Mouse (Mus musculus): Measurements from ENCODE around the gene Gm20918. TPM values are rescaled to one million over a fixed set of nuclear protein-coding genes. Genes with fewer than 3 reads are reported as not detected.
"Not testable (repeated sequence)": the region's sequence is repeated elsewhere in the genome, so short reads cannot be mapped to it uniquely, and the experiment has no call there.

Gm20918 gene
- total RNA-seq (2015) (not detected in 2 replicates), total RNA-seq (2017) (not detected in 2 replicates)

GRCm38 (mm10) chrY:5043637-5044036 lies at the start of gene Gm20918:
TSS of gene Gm20918 (plus strand) at chrY:5043937.
- ATAC-seq (ENCODE audit: poor library complexity, severe bottlenecking) = not testable (repeated sequence)

Other genes with a start within 250 kb of the Gm20918 start
- gene Gm21820, start 205.5 kb downstream of the Gm20918 start, total RNA-seq (2015) = not detected in 2 replicates
- gene Gm21820, start 205.5 kb downstream of the Gm20918 start, total RNA-seq (2017) = not detected in 2 replicates

All from megakaryocyte, adult 5-6 weeks (primary cell).